ENCODE assay signal across 9 mouse cellular contexts in the genomic region with DNA sequence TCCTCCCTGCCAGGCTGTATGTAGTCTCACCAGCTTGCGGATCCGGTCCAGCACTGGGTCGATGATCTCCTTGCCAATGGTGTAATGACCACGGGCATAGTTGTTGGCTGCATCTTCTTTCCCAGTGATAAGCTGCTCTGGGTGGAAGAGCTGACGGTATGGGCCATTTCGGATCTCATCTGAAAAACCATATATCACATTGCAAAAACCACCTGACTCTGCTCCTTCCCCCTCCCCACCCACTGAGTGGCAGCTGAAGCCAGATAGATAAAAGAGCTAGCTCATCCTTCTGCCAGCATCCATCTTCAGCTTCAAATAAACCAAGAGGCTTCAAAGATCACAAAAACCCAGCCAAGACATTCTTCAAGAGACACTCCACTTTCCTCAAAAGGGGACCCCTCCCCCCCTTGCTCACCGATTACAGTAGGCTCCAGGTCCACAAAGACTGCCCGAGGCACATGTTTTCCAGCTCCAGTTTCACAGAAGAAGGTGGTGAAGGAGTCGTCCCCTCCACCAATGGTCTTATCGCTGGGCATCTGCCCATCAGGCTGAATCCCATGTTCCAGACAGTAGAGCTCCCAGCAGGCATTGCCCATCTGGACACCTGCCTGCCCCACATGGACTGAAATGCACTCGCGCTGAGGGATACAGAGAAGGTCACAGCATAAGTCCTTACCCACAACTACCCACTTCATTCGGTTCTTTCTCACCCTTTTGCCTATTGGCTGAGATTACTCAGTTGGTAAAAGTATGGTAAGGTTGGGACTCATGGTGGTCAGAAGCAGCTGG. TPM values are rescaled to one million over a fixed set of nuclear protein-coding genes. Genes with fewer than 3 reads are reported as not detected.
DNase-seq lines count a peak whose midpoint lies in the region; ATAC-seq and TF ChIP-seq lines count a peak whose summit lies in the region.
"Had no signal": no experiment of that assay in that cellular context is flagged by ENCODE, and none has a peak within 500 bp of the region (broad histone marks: within the 10 kb centered on the region; RNA-seq: fewer than 3 reads in every experiment).

No protein-coding gene starts in this region.

- H3K9ac ChIP-seq in embryonic facial prominence, embryonic 14.5 days (ENCODE audit: low read depth, low read length), result no peak overlapping the region

- 75% methylated on average over 12 of the region's 13 CpGs for WGBS in embryonic facial prominence, embryonic 14.5 days
- WGBS in small intestine, adult 2 months, result 65% methylated on average over 13 of the region's 13 CpGs
- WGBS in hindbrain, embryonic 10.5 days, result 81% methylated on average over 13 of the region's 13 CpGs

- no peaks in the 10 kb centered on the region for H3K27me3 ChIP-seq in megakaryocyte, embryonic 14.5 days (replicated peaks)
- peaks cover 53% of the 10 kb centered on the region for H3K27me3 ChIP-seq in embryonic facial prominence, embryonic 14.5 days (replicated peaks; ENCODE audit: control insufficient read depth, insufficient read depth, low read length)
- no peaks in the 10 kb centered on the region for H3K27me3 ChIP-seq in small intestine, adult 2 months (ENCODE audit: control insufficient read depth, insufficient read depth, low read length)
- peaks cover 67% of the 10 kb centered on the region for H3K27me3 ChIP-seq in hindbrain, embryonic 10.5 days (ENCODE audit: insufficient read depth, poor library complexity, severe bottlenecking)

- TF ChIP-seq POLR2A in small intestine, adult 2 months (IDR thresholded peaks at IDR 0.05; ENCODE audit: low read depth, low read length), result no peak

- H3K4me3 ChIP-seq in megakaryocyte, embryonic 14.5 days (replicated peaks), result peak overlapping the region; percentile 96
- 0 out of 2 replicates have a peak overlapping the region, but pooled peaks have one; percentile 57 for H3K4me3 ChIP-seq in embryonic facial prominence, embryonic 14.5 days (ENCODE audit: low read depth, low read length)
- peak overlapping the region; percentile 12 for H3K4me3 ChIP-seq in small intestine, adult 2 months (ENCODE audit: low read depth, low read length)
- H3K4me3 ChIP-seq in hindbrain, embryonic 10.5 days, result no peak overlapping the region

- TF ChIP-seq CTCF in small intestine, adult 2 months (IDR thresholded peaks at IDR 0.05; ENCODE audit: extremely low read depth, insufficient read length, insufficient replicate concordance, low read depth, low read length), result no peak

- H3K4me1 ChIP-seq in megakaryocyte, embryonic 14.5 days, result peaks cover 83% of the 10 kb centered on the region
- H3K4me1 ChIP-seq in embryonic facial prominence, embryonic 14.5 days (ENCODE audit: control insufficient read depth, insufficient read depth, low read length), result peaks cover 7% of the 10 kb centered on the region; the same call in 1 of the 2 replicates
- H3K4me1 ChIP-seq in small intestine, adult 2 months (ENCODE audit: control insufficient read depth, insufficient read depth, insufficient read length, low read length), result peaks cover 36% of the 10 kb centered on the region
- H3K4me1 ChIP-seq in hindbrain, embryonic 10.5 days (replicated peaks), result peaks cover 32% of the 10 kb centered on the region

- no peak overlapping the region for H3K27ac ChIP-seq in embryonic facial prominence, embryonic 14.5 days (replicated peaks; ENCODE audit: low read depth, low read length)
- no peak overlapping the region for H3K27ac ChIP-seq in small intestine, adult 2 months (ENCODE audit: insufficient read depth, low read depth, low read length)
- no peak overlapping the region for H3K27ac ChIP-seq in hindbrain, embryonic 10.5 days

- no peaks in the 10 kb centered on the region for H3K9me3 ChIP-seq in megakaryocyte, embryonic 14.5 days
- no peaks in the 10 kb centered on the region for H3K9me3 ChIP-seq in embryonic facial prominence, embryonic 14.5 days (ENCODE audit: control insufficient read depth, low read length)
- no peaks in the 10 kb centered on the region for H3K9me3 ChIP-seq in hindbrain, embryonic 10.5 days

- DNase-seq in embryonic facial prominence, embryonic 14.5 days (ENCODE audit: low spot score), result no peak
- peak; percentile 59 for DNase-seq in heart, postnatal 4 days
- DNase-seq in hindbrain, embryonic 10.5 days (ENCODE audit: low spot score), result no peak
- no peak for DNase-seq in left cerebral cortex, adult 11 months (ENCODE audit: low spot score)
- DNase-seq in embryo, embryonic 10 days (ENCODE audit: low spot score), result no peak

- peaks cover 62% of the 10 kb centered on the region for H3K36me3 ChIP-seq in megakaryocyte, embryonic 14.5 days (replicated peaks; ENCODE audit: low read length)
- peaks cover 40% of the 10 kb centered on the region for H3K36me3 ChIP-seq in embryonic facial prominence, embryonic 14.5 days (ENCODE audit: control insufficient read depth, insufficient read depth, low read length)
- peaks cover 39% of the 10 kb centered on the region for H3K36me3 ChIP-seq in small intestine, adult 2 months (ENCODE audit: control insufficient read depth, insufficient read depth, low read length)
- H3K36me3 ChIP-seq in hindbrain, embryonic 10.5 days, result peaks cover 43% of the 10 kb centered on the region

- H3K4me2 ChIP-seq in embryonic facial prominence, embryonic 14.5 days (ENCODE audit: low read depth, low read length), result peak overlapping the region; percentile 95; the same call in 1 of the 2 replicates

- ATAC-seq in megakaryocyte, adult 5-6 weeks (ENCODE audit: poor library complexity, severe bottlenecking), result no peak
- no peak for ATAC-seq in embryonic facial prominence, embryonic 14.5 days (ENCODE audit: low read depth)

RNA-seq across cellular contexts. Expression of a gene that starts 2.7 kb away (rescaled TPM):
- polyA plus RNA-seq in megakaryocyte, embryonic 14.5 days (2012; ENCODE audit: insufficient read depth, low replicate concordance), result 283 and 585 TPM in 2 replicates
- 373 and 391 TPM in 2 replicates for total RNA-seq in megakaryocyte, adult 5-6 weeks (2015)
- 160 and 168 TPM in 2 replicates for total RNA-seq in megakaryocyte, adult 5-6 weeks (2017)
- polyA plus RNA-seq in embryonic facial prominence, embryonic 14.5 days (2014; fragmentation: Nextera tagmentation; extraction: Ambion mirVana), result 59.6 and 76.1 TPM in 2 replicates
- total RNA-seq in heart, postnatal 4 days (2021), result 100 to 1,000 TPM; 371 to 462 TPM
- 107 and 188 TPM in 2 replicates for polyA plus RNA-seq in small intestine, adult 2 months (2012; rRNA removed)
- polyA plus RNA-seq in hindbrain, embryonic 10.5 days (2016; fragmentation: Nextera tagmentation; extraction: Ambion mirVana), result 10.8 and 19.4 TPM in 2 replicates

RNA-seq across cellular contexts. Expression of a gene that starts 6.4 kb away (rescaled TPM):
- 195 and 221 TPM in 2 replicates for polyA plus RNA-seq in megakaryocyte, embryonic 14.5 days (2012; ENCODE audit: insufficient read depth, low replicate concordance)
- total RNA-seq in megakaryocyte, adult 5-6 weeks (2015), result 99.9 and 101 TPM in 2 replicates
- total RNA-seq in megakaryocyte, adult 5-6 weeks (2017), result 71.1 and 84.6 TPM in 2 replicates
- polyA plus RNA-seq in embryonic facial prominence, embryonic 14.5 days (2014; fragmentation: Nextera tagmentation; extraction: Ambion mirVana), result 97.1 and 103 TPM in 2 replicates
- total RNA-seq in heart, postnatal 4 days (2021), result 10 to 100 TPM; 65.6 to 67.0 TPM
- polyA plus RNA-seq in small intestine, adult 2 months (2012; rRNA removed), result 147 and 193 TPM in 2 replicates
- 143 and 153 TPM in 2 replicates for polyA plus RNA-seq in hindbrain, embryonic 10.5 days (2016; fragmentation: Nextera tagmentation; extraction: Ambion mirVana)

RNA-seq across cellular contexts. Expression of a gene that starts 6.4 kb away (rescaled TPM):
- 0.47 and 1.1 TPM in 2 replicates for polyA plus RNA-seq in megakaryocyte, embryonic 14.5 days (2012; ENCODE audit: insufficient read depth, low replicate concordance)
- total RNA-seq in megakaryocyte, adult 5-6 weeks (2015), result 7.5 and 8.2 TPM in 2 replicates
- total RNA-seq in megakaryocyte, adult 5-6 weeks (2017), result 6.7 and 12.2 TPM in 2 replicates
- polyA plus RNA-seq in embryonic facial prominence, embryonic 14.5 days (2014; fragmentation: Nextera tagmentation; extraction: Ambion mirVana), result 13.0 and 17.6 TPM in 2 replicates
- total RNA-seq in heart, postnatal 4 days (2021), result 10 to 100 TPM; 10.7 to 12.7 TPM
- polyA plus RNA-seq in small intestine, adult 2 months (2012; rRNA removed), result 0.74 and 1.1 TPM in 2 replicates
- polyA plus RNA-seq in hindbrain, embryonic 10.5 days (2016; fragmentation: Nextera tagmentation; extraction: Ambion mirVana), result 14.5 and 19.9 TPM in 2 replicates

RNA-seq across cellular contexts. Expression of a gene that starts 14.9 kb away (rescaled TPM):
- polyA plus RNA-seq in megakaryocyte, embryonic 14.5 days (2012; ENCODE audit: insufficient read depth, low replicate concordance), result not detected in 2 replicates
- total RNA-seq in megakaryocyte, adult 5-6 weeks (2015), result not detected in 2 replicates
- not detected in 2 replicates for total RNA-seq in megakaryocyte, adult 5-6 weeks (2017)
- not detected in 2 replicates for polyA plus RNA-seq in embryonic facial prominence, embryonic 14.5 days (2014; fragmentation: Nextera tagmentation; extraction: Ambion mirVana)
- not detected for total RNA-seq in heart, postnatal 4 days (2021)
- not detected in 2 replicates for polyA plus RNA-seq in small intestine, adult 2 months (2012; rRNA removed)
- not detected in 2 replicates for polyA plus RNA-seq in hindbrain, embryonic 10.5 days (2016; fragmentation: Nextera tagmentation; extraction: Ambion mirVana)
- total RNA-seq: layer of hippocampus, adult 8-10 months had no signal

RNA-seq across cellular contexts. Expression of a gene that starts 19.2 kb away (rescaled TPM):
- 97.0 and 100 TPM in 2 replicates for polyA plus RNA-seq in megakaryocyte, embryonic 14.5 days (2012; ENCODE audit: insufficient read depth, low replicate concordance)
- total RNA-seq in megakaryocyte, adult 5-6 weeks (2015), result 1.9 and 2.6 TPM in 2 replicates
- 5.9 and 7.3 TPM in 2 replicates for total RNA-seq in megakaryocyte, adult 5-6 weeks (2017)
- polyA plus RNA-seq in embryonic facial prominence, embryonic 14.5 days (2014; fragmentation: Nextera tagmentation; extraction: Ambion mirVana), result 20.0 and 21.0 TPM in 2 replicates
- 10 to 100 TPM; 46.4 to 49.2 TPM for total RNA-seq in heart, postnatal 4 days (2021)
- polyA plus RNA-seq in small intestine, adult 2 months (2012; rRNA removed), result 13.3 and 21.3 TPM in 2 replicates
- polyA plus RNA-seq in hindbrain, embryonic 10.5 days (2016; fragmentation: Nextera tagmentation; extraction: Ambion mirVana), result 28.9 and 37.5 TPM in 2 replicates
